Mouse (Mus musculus) cortical plate, adult 2 months (tissue): ENCODE data around the gene Atp6v0b.

Experiments
- CTCF ChIP-seq: fragments of 200-500 bp; IDR thresholded peaks from 2 replicates; pipeline ENCODE4 v1.5.1; 2011; ENCODE audit warnings: mild to moderate bottlenecking, control low read depth, low read length; ENCODE audit not compliant: insufficient read depth; ENCODE audit errors: extremely low read depth
- POLR2A ChIP-seq: fragments of 200-500 bp; IDR thresholded peaks from 2 replicates; pipeline ENCODE4 v1.6.1; 2011; ENCODE audit warnings: mild to moderate bottlenecking, low read length, control low read depth; ENCODE audit not compliant: insufficient read depth; ENCODE audit errors: extremely low read depth

DNA sequence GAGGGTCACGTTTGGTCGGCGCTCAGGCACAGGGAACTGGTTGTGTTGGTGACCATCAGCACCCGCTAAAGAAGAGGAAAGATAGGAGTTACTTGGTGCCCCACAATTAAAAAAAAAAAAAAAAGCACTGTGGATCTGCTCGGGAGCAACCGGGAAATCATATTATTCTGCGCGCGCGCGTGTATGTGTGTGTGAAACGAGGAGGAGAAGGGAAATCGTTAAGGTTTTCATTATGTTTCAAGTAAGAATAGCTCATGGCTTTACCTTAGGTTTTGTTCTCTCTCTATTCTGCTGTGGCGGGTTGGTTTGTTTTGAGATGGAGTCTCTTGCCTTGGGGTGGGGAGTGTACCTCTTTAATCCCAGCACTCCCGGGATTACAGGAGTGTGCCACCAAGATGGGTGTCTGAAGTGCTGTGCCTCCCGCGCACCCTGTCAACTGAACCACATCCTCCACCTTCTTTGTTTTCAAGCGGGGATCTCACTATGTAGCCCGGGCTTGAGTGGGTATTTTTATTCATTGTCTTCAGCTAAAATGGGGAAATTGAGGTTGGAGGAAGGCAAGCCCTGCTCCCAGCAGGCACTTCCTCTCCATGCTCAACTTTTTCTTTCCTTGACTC, 28.5 kb upstream of the Atp6v0b start:
- TF ChIP-seq CTCF (no peak), POLR2A (no peak)
